Mouse (Mus musculus): Measurements from ENCODE around the gene Pbx1.
"Not testable (repeated sequence)": the region's sequence is repeated elsewhere in the genome, so short reads cannot be mapped to it uniquely, and the experiment has no call there.

Gene Pbx1

DNA sequence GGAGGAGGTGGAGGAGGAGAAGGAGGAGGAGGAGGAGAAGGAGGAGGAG is at the start of gene Pbx1:
Gene Pbx1 (minus strand): TSS at position 39 of the 49 bp plus-strand sequence.
- not testable (repeated sequence) for DNase-seq (ENCODE audit: low spot score)

DNA sequence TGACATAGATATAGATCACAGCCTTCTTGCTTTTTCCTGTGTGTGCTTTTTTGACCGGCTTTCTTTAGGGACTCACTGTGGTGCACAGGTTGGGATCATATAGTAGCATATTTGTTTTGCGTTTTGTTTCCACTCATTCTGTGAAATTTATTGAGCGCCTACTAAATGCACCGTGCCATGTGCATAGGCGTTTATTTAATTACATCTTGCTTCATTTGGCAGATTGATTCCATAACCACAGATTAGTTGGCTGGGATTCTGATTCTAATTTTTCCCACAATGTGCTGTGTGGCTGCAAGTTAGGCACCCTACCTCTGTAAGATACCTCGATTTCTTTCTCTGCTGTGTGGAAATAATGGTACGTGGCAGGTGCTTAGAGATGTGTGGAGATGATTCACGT is 47.6 kb upstream of the Pbx1 start:
- DNase-seq (ENCODE audit: low spot score) = no peak

DNA sequence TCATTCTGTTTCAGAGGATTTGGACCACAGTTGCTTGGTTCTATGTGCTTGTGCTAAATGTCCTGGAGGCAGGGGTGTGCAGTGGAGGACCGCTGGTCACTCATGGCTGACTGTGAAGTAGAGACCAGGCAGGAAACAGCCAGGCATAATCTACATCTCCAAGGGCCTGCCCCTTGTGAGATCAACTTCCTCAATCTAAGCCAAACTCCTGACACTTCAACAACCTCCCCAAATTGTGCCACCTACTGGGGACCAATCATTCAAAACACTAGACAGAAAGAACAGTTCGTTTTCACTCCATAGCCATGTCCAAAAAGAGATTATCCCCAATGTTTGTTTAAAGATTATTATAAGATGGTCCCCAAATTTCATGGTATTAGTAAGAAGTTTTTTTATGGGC is 46.8 kb upstream of the Pbx1 start:
- no peak for DNase-seq (ENCODE audit: low spot score)

DNA sequence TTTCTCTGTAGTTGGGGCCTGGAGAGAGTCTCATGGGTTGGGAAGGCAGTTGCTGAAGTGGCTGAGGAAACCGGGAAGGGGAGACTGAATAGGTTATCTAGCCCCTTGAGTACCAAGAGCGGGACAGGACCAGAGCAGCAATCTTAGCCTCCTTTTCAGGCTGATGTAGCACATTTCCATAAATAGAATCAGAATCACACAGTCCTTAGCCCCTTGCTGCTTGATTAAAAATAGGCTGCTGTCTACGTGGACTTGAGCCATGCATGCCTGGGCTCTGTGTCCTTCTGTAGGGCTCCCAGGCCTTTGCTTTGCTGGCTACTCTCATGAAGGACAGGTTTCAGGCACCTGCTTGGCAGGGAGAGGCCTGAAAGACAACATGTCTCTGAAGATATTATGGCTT is 44.8 kb upstream of the Pbx1 start:
- no peak for DNase-seq (ENCODE audit: low spot score)

DNA sequence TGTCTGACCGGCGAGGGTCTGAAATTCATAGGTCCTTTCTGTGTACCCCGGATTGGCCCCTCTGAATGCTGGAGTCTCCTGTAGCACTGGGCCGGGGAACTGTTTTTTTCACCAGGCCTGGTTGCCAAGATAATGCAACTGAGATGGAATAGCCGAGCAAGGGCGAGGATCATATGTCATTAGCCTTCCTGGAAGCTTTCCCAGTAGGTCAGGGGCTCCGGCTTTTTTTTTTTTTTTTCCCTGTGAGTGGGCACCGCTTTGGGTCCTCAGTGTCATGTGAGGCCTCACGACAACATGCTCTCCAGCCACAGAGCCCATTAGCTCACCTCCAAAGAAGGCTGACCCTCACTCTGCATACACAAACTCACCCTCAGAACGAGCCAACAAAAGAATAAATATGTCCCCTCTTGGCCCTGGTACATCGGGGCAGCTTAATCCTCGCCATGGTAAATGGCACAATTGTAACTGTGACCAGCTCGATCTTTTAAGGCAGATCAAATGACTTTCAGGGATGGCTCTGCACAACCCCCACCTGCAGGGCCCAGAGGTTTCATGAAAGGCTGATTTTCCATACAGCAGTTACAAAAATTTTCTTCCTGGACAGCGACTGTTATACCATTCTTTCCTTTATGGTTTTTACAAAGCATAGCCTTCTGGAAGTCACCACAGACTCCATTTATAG is 44.3 kb upstream of the Pbx1 start:
- no peak for DNase-seq (ENCODE audit: low spot score)

DNA sequence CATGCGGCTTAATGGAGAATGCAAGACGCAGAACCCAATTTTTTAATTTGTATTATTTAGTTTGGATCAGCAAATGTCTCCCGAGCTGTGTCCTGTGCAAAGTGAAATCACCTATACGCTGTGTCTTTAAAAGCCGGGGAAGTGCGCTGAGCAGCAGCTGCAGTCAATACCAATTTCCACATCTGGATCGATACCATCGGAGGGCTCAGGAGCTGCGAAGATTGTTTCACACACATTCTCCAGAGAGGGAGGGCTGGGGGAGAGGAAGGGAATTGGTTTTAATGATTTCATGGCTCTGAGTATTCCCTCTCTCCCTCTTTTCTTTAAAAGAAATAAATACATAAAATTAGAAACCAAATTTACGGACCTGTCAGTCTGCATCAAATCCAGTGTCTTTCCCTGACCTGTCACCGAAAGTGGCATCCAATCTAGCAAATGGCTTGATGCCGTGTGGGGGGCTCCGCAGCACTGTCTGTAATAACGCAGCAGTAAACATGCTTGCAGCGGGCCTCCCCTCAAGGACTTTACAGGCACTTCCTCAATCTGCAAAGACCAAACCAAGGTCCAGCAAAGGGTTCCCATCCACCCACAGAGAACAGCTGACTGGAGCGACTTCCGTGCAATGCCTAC is 43.6 kb upstream of the Pbx1 start:
- DNase-seq (ENCODE audit: low spot score) = no peak

DNA sequence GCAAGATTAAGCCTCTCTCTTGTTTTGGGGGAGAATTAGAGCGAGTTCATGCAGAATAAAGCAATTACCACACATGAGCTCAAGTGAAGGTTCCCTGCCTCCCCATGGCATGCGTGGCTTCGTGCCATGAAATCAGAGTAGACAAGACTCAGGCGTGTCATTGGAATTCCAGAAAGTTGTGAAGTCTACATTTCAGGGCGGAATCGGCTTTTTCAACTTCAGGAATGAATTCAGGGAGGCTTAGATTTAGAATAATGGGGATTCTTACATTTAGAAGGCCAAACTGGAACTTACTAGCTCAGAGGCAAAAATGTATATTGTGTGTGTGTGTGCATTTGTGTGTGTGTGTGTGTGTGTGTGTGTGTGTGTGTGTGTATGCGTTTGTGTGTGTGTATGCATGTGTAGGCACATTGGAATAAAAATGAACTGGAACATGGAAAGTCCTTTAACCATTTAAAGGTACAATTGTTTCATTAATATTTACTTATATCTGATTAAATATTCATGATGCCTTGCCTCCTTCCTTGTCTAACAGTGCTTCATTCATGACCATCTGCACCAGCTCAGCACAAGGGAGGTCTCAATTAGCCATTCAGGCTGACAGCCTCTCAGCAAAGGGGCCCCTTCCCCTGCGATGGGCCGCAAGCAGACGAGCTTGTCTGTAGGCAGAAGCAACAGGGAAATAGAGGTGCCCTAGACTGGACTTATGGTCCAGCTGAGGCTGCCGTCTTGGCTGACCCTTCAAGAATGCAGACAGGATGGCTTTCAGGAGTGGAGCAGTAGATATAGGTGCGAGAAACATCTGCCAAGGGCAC is 41.4 kb upstream of the Pbx1 start:
- DNase-seq (ENCODE audit: low spot score) = peak; percentile 53

DNA sequence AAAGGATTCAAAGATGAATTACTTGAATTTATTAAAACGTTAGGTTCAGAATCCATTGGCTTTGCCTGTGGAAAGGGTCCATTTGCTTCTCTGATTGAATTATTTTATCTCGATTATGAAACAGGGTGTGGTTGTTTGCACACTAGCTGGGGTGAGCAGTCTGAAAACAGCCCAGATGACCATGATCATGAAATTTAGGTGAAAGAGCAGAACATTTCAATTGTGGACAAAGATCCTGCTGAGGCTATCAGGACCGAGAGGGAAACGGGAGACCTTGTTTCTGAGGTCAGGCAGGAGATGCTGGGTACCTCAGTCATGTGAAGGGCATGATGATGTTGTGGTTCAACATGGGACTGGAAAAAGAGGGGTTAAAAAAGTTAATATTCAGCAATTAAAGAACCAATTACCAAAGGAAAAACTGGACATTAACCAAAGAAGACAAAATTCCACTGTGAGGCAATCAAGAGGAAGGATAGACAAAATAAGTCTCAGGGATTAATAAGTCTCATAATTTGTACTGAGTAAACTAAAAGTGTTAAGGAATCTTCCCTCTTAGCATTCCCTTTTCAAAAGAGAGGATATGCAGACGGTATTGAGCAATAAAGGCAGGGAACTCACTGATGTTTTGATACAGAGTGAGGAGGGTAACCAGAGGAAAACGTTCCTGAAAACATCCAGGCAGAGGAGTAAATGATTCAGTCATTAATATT is 40.6 kb upstream of the Pbx1 start:
- no peak for DNase-seq (ENCODE audit: low spot score)

DNA sequence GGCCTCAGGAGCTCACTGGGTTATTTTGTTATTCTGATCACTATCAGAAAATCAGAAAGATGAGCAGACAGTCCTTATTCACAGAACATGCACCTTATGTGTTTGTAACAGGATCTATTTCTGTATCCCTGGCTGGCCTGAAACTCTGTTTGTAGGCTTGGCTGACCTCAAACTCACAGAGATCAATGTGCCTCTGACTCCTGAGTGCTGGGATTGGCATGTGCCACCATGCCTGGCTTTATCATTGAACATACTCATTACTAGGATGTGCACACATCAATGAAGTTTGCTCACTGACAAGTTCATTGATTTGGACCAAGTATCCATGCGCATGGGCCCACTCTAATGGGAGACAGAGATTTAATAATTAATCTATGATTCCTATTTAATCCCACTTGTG is 27.4 kb upstream of the Pbx1 start:
- no peak for DNase-seq (ENCODE audit: low spot score)

DNA sequence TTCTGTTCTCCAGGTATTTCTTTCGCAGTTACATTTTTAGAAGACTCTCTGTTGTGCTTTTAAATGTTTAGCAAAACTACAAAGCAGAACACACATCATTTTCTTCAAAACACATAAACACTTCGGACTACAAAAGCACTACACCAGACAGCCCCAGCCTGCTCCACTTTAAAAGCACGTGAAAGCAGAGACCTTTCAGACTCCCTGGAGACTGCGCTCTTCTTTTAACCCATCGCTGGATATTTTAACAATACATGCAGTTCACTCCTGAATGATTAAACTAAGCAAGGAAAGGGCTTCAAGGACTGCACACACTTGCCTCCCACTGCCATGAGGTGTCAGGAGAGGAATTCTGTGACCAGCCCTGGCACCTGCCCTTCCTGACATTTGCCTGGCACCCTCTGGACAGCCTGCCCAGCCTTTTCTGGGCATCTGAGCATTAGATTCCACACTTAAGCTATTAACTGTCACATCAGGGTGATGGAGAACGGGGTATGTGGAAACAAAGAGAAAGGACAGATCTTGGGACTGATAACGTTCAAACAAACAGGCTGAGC is 25.2 kb upstream of the Pbx1 start:
- no peak for DNase-seq (ENCODE audit: low spot score)

DNA sequence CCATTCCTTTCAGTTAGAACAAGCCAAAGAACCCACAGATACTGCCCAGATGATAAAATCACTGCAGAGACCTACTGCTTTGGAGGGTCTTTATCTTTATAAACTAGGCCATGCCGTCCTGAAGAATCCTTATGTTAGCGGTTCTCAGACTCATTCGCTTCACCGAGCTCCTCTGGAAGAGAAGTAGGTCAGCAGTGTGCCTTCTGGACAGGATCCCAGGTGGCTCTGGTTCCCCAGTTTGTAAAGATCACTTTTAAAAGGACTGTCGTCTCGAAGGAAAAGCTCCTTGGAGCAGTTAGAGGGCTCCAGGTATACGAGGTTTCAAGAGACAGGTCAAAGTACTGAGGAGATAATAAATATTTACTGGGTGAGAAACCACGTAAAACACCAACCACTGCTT is 23.1 kb upstream of the Pbx1 start:
- DNase-seq (ENCODE audit: low spot score) = no peak

DNA sequence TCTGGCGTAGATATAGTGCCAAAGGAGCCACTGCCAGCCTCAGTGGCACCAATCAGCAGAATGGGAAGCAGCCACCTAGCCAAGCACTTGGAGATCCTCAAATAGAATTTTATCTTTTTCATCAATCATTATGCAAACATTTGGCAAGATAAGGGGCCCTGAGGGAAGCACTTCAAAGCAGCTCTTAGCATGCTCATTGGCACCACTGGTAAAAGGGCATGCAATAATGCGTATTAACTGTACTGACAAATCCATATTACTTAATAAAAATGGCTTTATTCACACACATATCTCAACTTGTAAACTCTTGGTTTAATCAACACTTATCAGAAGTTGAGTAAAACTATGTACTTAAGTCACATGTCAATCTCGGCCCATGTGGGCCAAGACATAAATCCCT is 1.6 kb upstream of the Pbx1 start:
- DNase-seq (ENCODE audit: low spot score) = no peak

DNA sequence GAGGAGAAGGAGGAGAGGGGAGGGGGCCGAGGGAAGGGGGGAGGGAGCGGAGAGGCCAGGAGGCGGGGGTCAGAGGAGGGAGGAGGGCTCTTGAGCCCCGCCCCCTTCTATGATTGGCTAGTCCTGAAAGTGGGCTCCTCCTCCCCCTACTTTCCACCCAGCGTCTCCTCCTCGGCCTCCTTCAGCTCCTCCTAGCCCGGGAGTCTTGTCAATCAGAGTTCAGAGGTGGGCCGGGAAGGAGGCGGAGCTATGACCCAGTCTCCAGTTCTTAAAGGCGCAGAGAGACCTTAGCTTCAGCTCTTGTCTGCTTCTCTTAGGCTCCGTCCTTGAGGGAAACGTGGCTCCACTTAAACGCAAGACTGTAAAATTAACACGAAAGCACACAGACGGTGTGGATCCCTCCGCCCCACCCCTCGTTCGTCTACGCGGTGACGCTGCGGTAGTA is 233 bp upstream of the Pbx1 start:
- peak; percentile 98 for DNase-seq (ENCODE audit: low spot score)

DNA sequence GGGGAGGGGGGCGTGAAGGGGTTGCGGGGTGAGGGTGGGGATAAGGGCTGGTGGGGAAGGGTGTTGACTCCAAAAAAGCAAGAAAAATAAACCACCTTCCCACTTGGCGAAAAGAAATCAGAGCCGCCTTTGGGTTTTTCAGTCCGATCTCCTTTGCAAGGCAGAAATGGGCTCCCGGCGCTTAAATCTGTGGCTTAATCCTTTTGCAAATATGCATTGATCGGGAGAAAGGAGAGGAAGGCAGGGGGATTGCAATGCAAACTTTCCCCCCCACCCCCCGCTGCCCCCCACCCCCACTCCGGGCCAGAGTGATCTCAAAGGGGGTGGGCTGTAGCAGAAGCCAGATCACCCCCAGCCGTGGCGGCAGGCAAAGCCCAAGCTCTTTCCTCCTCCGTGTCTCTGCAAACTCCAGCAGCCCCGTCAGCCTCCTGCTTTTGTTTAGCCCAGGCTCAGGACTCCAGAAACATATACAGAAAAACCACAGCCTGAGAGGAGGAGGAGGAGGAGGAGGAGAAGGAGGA is 299 bp downstream of the Pbx1 start:
- peak; percentile 90 for DNase-seq (ENCODE audit: low spot score)

DNA sequence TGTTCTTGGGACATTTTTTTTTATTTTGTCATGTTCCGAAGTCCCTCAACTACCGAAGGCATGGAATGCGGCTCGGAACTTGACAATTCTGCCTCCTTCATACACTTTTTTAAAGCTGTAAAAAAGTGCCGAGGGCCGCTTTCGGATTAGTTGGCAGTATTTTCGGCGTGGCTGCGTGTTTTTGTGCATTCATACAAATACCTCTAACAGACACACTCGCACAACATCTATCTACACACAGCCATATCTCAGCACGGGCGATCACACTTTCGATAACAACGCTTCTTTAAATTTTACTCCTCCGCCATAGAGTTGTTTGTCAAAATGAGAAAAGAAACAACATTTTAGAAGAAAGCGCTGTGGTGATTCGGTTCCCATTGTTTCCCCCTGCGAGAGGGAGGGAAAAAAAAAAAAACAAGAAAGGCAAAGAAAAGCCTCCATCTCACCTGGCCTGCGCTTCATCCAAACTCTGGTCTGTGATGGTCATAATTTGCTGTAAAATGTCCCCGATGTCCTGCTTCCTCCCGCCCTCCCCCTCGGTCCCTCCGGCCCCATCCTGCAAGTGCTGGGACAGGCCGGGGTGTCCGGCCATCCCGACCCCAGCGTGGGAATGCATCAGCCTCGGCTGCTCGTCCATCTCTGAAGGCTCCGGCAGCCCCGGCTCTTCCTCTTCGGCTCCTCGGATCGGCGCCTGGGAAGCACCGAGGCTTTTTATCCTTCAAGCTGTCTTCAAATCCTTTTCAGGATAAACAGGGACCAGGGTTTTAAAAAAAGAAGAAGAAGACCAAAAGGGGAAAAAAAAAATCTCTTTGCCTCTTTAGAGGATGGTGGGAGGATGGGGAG is 981 bp downstream of the Pbx1 start:
- DNase-seq (ENCODE audit: low spot score) = peak; percentile 61

DNA sequence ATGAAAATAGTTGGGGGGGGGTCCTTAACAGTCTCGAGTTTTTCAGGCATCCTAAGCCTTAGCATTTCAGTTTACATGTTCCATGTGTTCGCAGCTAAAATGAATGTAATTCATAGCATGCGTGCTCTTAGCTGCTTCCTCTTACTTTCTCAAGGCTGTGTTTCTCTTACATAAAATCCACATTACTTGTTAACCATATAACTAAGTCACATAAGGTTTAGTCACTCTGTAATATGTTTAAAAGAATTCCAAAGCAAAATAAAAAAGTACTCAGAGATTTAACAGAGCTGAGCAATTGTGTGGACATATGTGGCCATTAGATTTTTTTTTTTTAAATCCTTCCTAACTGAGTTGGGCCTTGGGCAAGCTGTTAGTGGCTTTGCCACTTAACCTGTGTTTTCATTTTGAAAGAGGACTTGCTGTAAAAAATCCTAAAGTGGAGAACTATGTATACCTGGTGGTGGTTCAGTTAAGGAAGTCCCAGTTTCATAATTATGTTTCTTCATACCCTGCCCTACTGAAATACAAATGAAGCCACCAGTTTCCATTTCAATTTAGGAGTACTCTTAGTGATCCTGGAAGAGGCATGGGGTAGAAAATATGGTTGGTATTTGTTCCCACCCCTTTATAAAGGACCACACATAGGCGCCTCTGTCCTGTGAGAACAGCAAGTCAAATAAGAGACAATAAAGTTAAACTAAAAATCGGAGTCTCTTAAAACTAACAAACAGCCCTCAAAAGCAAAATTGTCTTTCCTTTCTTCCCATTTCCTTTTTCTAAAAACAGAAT is 2.0 kb downstream of the Pbx1 start:
- DNase-seq (ENCODE audit: low spot score) = no peak

DNA sequence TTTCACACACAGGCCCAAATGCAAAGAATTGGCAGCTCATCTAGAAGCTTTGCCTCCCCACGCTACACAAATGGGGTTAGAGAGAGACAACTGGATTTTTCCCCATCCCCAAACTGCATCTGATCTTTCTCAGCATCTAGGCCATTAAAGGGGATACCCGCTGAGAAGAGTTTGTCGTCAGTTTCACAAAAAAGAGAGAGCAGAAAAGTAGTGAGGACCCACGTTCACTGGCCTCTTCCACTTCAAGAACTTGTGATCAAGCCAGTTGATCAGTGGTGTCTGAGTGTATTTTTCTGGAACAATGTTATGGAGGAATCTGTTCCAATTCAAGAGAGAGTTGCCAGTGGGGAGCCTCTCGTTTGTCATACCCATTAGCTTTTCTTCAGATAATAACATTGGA is 2.7 kb downstream of the Pbx1 start:
- DNase-seq (ENCODE audit: low spot score) = peak; percentile 47

DNA sequence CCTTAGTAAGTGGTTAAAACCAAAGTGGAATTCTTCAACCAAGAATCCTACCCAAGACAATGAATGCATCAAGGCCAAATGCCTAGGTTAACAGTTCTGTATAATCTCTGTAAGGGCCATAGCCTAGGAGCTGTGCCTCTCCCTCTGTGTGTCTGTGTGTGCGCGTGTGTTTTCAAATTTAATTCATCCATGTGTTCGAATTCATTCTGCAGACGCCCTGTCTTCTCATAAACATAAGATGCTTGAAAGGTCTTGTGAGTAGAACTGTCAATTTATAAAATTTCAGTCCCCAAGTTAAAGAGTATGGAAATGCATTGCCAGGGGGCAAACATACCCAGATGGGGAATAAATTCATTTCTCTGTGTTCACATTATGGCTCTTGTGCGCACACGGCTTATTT is 3.8 kb downstream of the Pbx1 start:
- DNase-seq (ENCODE audit: low spot score) = no peak

DNA sequence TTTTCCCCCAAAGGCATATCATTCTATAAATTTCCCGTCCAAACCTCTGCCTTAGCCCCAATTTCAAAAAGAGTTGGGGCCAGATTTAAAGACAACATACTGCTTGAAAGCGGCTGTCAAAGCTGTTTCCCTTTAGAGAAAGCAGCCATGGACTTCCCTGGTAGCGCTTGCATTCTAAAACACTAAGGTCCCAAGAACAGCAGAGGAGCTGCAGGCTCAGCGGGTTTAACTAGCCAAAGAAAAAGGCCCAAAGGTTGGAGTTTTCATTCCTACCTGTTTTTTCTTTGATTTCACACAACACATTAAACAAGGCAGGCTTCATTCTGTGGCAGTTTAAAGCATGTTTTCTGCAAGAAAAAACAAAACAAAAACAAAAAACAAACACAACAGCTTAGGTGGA is 4.5 kb downstream of the Pbx1 start:
- DNase-seq (ENCODE audit: low spot score) = no peak

DNA sequence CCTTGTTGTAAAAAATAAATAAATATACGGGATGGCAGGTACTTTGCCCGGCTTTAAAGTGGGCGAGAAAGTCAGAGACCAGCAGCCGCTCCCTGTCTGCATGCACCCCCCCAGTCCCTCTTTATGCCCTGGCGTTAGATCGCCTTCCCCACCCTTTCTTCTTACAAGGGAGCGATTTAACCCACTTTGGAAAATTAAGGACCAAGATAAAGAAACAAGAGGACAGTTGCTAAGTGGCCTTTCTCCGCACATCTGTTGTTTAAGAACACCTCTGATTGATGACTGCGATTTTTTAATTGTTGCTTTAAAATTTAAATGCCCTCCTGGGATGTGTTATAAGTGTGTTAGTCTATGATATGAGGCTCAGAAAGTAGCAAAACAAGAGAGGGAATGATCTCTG is 5.2 kb downstream of the Pbx1 start:
- DNase-seq (ENCODE audit: low spot score) = no peak

DNA sequence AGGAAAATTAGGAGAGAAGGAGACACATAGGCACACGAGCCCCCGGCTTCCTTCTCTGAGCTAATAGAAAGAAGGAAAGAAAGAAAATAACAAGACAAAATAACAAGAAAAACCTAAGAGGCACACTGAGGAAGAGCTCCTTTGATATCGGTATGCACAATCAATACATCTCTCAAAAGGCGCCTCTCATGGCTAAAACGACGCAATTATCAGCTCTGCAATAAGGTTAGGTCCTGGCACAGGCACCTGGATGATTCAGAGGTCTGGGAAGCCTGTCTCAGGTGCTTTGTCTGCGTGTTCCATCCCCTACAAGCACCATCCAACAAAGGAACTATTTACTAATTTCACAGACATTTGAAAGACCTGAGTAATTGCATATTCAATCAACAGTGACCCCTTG is 5.8 kb downstream of the Pbx1 start:
- DNase-seq (ENCODE audit: low spot score) = no peak
